ENCODE assay signal across 11 mouse cellular contexts in genomic region chr5:4821368-4821771, GRCm38 (mm10).
DNase-seq lines count a peak whose midpoint lies in the region; ATAC-seq and TF ChIP-seq lines count a peak whose summit lies in the region.
"Had no signal": no experiment of that assay in that cellular context is flagged by ENCODE, and none has a peak within 500 bp of the region (broad histone marks: within the 10 kb centered on the region; RNA-seq: fewer than 3 reads in every experiment).

No protein-coding gene starts in this region.

- no peak overlapping the region for H3K9ac ChIP-seq in neural tube, embryonic 11.5 days (ENCODE audit: low read length)
- H3K9ac ChIP-seq in forebrain, postnatal 0 days, result 0 out of 2 replicates have a peak overlapping the region, but pooled peaks have one; percentile 22
- H3K9ac ChIP-seq: embryonic facial prominence, embryonic 12.5 days had no signal

- DNase-seq in neural tube, embryonic 11.5 days (ENCODE audit: low spot score), result peak; percentile 29
- DNase-seq in neural tube, embryonic 10.5 days (ENCODE audit: extremely low spot score, low spot score), result no peak
- peak; percentile 61 for DNase-seq in forebrain, postnatal 0 days
- peak; percentile 30 for DNase-seq in mesoderm, embryonic 11.5 days (ENCODE audit: low read depth, low spot score)
- DNase-seq in cerebellum, postnatal 25 days, result no peak
- no peak for DNase-seq in heart, postnatal 36 days
- no peak for DNase-seq in gastrocnemius, postnatal 36 days
- DNase-seq in layer of hippocampus, adult 11-12 months (ENCODE audit: low spot score), result no peak
- DNase-seq: thymus, postnatal 14 days had no signal

- ATAC-seq in neural tube, embryonic 11.5 days (ENCODE audit: insufficient read depth, low FRiP score, low TSS enrichment), result no peak
- ATAC-seq in forebrain, postnatal 0 days, result peak; percentile 85
- ATAC-seq: inflammation-experienced regulatory T-cells, adult 6 months had no signal

- H3K36me3 ChIP-seq in neural tube, embryonic 11.5 days (ENCODE audit: control insufficient read depth, insufficient read depth, low read length), result no peaks in the 10 kb centered on the region
- H3K36me3 ChIP-seq in forebrain, postnatal 0 days (ENCODE audit: insufficient read depth), result no peaks in the 10 kb centered on the region
- H3K36me3 ChIP-seq: embryonic facial prominence, embryonic 12.5 days had no signal

- no peak overlapping the region for H3K4me3 ChIP-seq in neural tube, embryonic 11.5 days (ENCODE audit: low read depth, low read length)
- no peak overlapping the region for H3K4me3 ChIP-seq in forebrain, postnatal 0 days (ENCODE audit: low read depth, low read length)
- H3K4me3 ChIP-seq: embryonic facial prominence, embryonic 12.5 days had no signal

- no peaks in the 10 kb centered on the region for H3K27me3 ChIP-seq in neural tube, embryonic 11.5 days (ENCODE audit: control insufficient read depth, insufficient read depth, low read length)
- H3K27me3 ChIP-seq in forebrain, postnatal 0 days (ENCODE audit: insufficient read depth, low read length), result no peaks in the 10 kb centered on the region
- H3K27me3 ChIP-seq: embryonic facial prominence, embryonic 12.5 days had no signal

- no peak overlapping the region for H3K4me2 ChIP-seq in neural tube, embryonic 11.5 days (ENCODE audit: low read depth)
- peak overlapping the region; percentile 27 for H3K4me2 ChIP-seq in forebrain, postnatal 0 days (ENCODE audit: low read depth)
- H3K4me2 ChIP-seq: embryonic facial prominence, embryonic 12.5 days had no signal

- WGBS in neural tube, embryonic 11.5 days, result 18% methylated on average over 8 of the region's 8 CpGs
- 7% methylated on average over 8 of the region's 8 CpGs for WGBS in forebrain, postnatal 0 days

- intact Hi-C loops in heart, postnatal 36 days (cut with DNase I), result no loop called here
- intact Hi-C loops in gastrocnemius, postnatal 36 days (cut with DNase I), result no loop called here

- peaks cover 4% of the 10 kb centered on the region; the same call in 1 of the 2 replicates for H3K4me1 ChIP-seq in neural tube, embryonic 11.5 days (ENCODE audit: control insufficient read depth, insufficient read depth, low read length)
- peaks cover 4% of the 10 kb centered on the region for H3K4me1 ChIP-seq in forebrain, postnatal 0 days (ENCODE audit: insufficient read depth)

- H3K27ac ChIP-seq in neural tube, embryonic 11.5 days (ENCODE audit: low read depth, low read length), result no peak overlapping the region
- peak overlapping the region; percentile 51; the same call in 1 of the 2 replicates for H3K27ac ChIP-seq in forebrain, postnatal 0 days (ENCODE audit: low read depth, low read length)
- H3K27ac ChIP-seq: embryonic facial prominence, embryonic 12.5 days had no signal

- H3K9me3 ChIP-seq in neural tube, embryonic 11.5 days (ENCODE audit: control insufficient read depth, low read length), result no peaks in the 10 kb centered on the region
- no peaks in the 10 kb centered on the region for H3K9me3 ChIP-seq in forebrain, postnatal 0 days (ENCODE audit: low read length)
- H3K9me3 ChIP-seq: embryonic facial prominence, embryonic 12.5 days had no signal

- TF ChIP-seq CTCF in forebrain, postnatal 0 days (IDR thresholded peaks at IDR 0.05; ENCODE audit: low read depth), result no peak

Comparison
In these comparisons a context has a peak if more than half of its experiments do, and no peak if none do; other contexts are left out.
1. DNase-seq: peak in neural tube, embryonic 11.5 days (single experiment), forebrain, postnatal 0 days (single experiment) and mesoderm, embryonic 11.5 days (single experiment); none in neural tube, embryonic 10.5 days (single experiment), cerebellum, postnatal 25 days (0 of 2), heart, postnatal 36 days (0 of 2), gastrocnemius, postnatal 36 days (0 of 2) and layer of hippocampus, adult 11-12 months (single experiment).